ENCODE assay signal across 8 mouse cellular contexts in the genomic region with DNA sequence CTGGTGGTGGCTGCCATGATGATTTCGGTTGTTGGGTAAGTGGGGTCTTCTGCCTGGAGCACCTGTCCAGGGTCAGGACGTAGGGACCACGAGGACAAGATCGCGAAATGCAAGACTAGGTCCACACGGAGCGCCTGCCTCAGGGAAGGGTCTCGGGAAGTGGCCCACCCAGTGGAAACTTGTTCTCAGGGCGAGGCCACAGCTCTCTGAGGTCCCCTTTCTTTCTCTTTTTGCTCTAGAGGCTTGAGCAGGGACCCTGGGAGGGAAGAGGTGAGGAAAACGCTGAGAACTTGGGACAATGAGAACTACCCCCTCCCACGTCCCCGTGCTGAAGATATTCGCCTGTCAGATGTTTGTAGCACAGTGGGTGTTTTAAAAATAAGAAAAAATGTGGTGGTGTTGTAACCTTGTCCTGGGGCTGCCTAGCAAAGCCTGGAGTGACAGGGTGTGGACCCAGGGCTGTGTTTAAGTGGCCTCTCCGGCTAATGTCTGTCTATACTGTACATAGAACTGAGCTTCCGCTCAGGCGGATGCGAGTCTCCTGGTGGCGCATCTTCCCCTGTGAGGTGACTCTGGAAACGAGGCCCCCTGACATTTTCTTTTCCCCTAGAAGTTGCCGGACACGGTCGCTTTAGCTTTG. TPM values are rescaled to one million over a fixed set of nuclear protein-coding genes. Genes with fewer than 3 reads are reported as not detected.
A peak's percentile ranks its signal among the peaks of the same experiment; 100 is the strongest.
DNase-seq lines count a peak whose midpoint lies in the region; ATAC-seq and TF ChIP-seq lines count a peak whose summit lies in the region.

No protein-coding gene starts in this region.

- H3K9me3 ChIP-seq in ES-Bruce4 (replicated peaks; ENCODE audit: control insufficient read depth, insufficient read depth, low read length, poor library complexity, severe bottlenecking), result no peaks in the 10 kb centered on the region; the same call in 1 of the 2 replicates
- no peaks in the 10 kb centered on the region for H3K9me3 ChIP-seq in embryonic facial prominence, embryonic 15.5 days (replicated peaks)
- H3K9me3 ChIP-seq in intestine, embryonic 14.5 days (ENCODE audit: control insufficient read depth, low read length), result no peaks in the 10 kb centered on the region
- H3K9me3 ChIP-seq in lung, embryonic 16.5 days (ENCODE audit: control insufficient read depth, low read length), result no peaks in the 10 kb centered on the region

- no peak for TF ChIP-seq EP300 in ES-Bruce4 (IDR thresholded peaks at IDR 0.05; ENCODE audit: insufficient read depth, low read depth, low read length)

- no peak for TF ChIP-seq CTCF in ES-Bruce4 (IDR thresholded peaks at IDR 0.05; ENCODE audit: low read depth, low read length)
- TF ChIP-seq CTCF in small intestine, adult 2 months (IDR thresholded peaks at IDR 0.05; ENCODE audit: extremely low read depth, insufficient read length, insufficient replicate concordance, low read depth, low read length), result peak; percentile 17; the same call in 1 of the 2 replicates

- peak overlapping the region; percentile 90 for H3K4me3 ChIP-seq in ES-Bruce4 (ENCODE audit: low read depth, low read length)
- H3K4me3 ChIP-seq in embryonic facial prominence, embryonic 15.5 days (replicated peaks), result peak overlapping the region; percentile 64
- H3K4me3 ChIP-seq in intestine, embryonic 14.5 days (ENCODE audit: low read depth, low read length), result peak overlapping the region; percentile 69
- H3K4me3 ChIP-seq in lung, embryonic 16.5 days (ENCODE audit: low read length), result peak overlapping the region; percentile 72
- H3K4me3 ChIP-seq in small intestine, adult 2 months (ENCODE audit: low read depth, low read length), result peak overlapping the region; percentile 93

- no peaks in the 10 kb centered on the region for H3K36me3 ChIP-seq in ES-Bruce4 (ENCODE audit: control insufficient read depth, insufficient read depth, low read length, poor library complexity, severe bottlenecking)
- H3K36me3 ChIP-seq in embryonic facial prominence, embryonic 15.5 days, result no peaks in the 10 kb centered on the region
- no peaks in the 10 kb centered on the region; the same call in 1 of the 2 replicates for H3K36me3 ChIP-seq in intestine, embryonic 14.5 days (ENCODE audit: control insufficient read depth, insufficient read depth, low read length)
- H3K36me3 ChIP-seq in lung, embryonic 16.5 days (ENCODE audit: control insufficient read depth, insufficient read depth, low read length), result peaks cover 4% of the 10 kb centered on the region; the same call in 1 of the 2 replicates
- no peaks in the 10 kb centered on the region for H3K36me3 ChIP-seq in small intestine, adult 2 months (ENCODE audit: control insufficient read depth, insufficient read depth, low read length)

- H3K4me2 ChIP-seq in embryonic facial prominence, embryonic 15.5 days (replicated peaks), result peak overlapping the region; percentile 78
- peak overlapping the region; percentile 78 for H3K4me2 ChIP-seq in intestine, embryonic 14.5 days (ENCODE audit: low read length)
- H3K4me2 ChIP-seq in lung, embryonic 16.5 days (ENCODE audit: low read depth, low read length), result peak overlapping the region; percentile 82

- H3K27me3 ChIP-seq in ES-Bruce4 (ENCODE audit: control insufficient read depth, insufficient read depth, low read length, poor library complexity, severe bottlenecking), result no peaks in the 10 kb centered on the region
- no peaks in the 10 kb centered on the region for H3K27me3 ChIP-seq in embryonic facial prominence, embryonic 15.5 days
- H3K27me3 ChIP-seq in intestine, embryonic 14.5 days (replicated peaks; ENCODE audit: control insufficient read depth, insufficient read depth, low read length), result no peaks in the 10 kb centered on the region
- H3K27me3 ChIP-seq in lung, embryonic 16.5 days (ENCODE audit: control insufficient read depth, insufficient read depth, low read depth, low read length), result no peaks in the 10 kb centered on the region
- H3K27me3 ChIP-seq in small intestine, adult 2 months (ENCODE audit: control insufficient read depth, insufficient read depth, low read length), result no peaks in the 10 kb centered on the region

- H3K27ac ChIP-seq in ES-Bruce4 (ENCODE audit: insufficient read depth, low read length), result no peak overlapping the region
- H3K27ac ChIP-seq in embryonic facial prominence, embryonic 15.5 days (replicated peaks), result peak overlapping the region; percentile 73
- H3K27ac ChIP-seq in intestine, embryonic 14.5 days (ENCODE audit: low read depth), result 0 out of 2 replicates have a peak overlapping the region, but pooled peaks have one; percentile 2
- peak overlapping the region; percentile 76 for H3K27ac ChIP-seq in lung, embryonic 16.5 days (ENCODE audit: low read length)
- peak overlapping the region; percentile 74 for H3K27ac ChIP-seq in small intestine, adult 2 months (ENCODE audit: insufficient read depth, low read depth, low read length)

- TF ChIP-seq POLR2A in ES-Bruce4 (IDR thresholded peaks at IDR 0.05; ENCODE audit: insufficient read depth, low read length), result no peak
- 0 out of 2 replicates have a peak, but pooled peaks have one; percentile 2 for TF ChIP-seq POLR2A in small intestine, adult 2 months (IDR thresholded peaks at IDR 0.05; ENCODE audit: low read depth, low read length)

- H3K4me1 ChIP-seq in ES-Bruce4 (ENCODE audit: control insufficient read depth, insufficient read depth, low read length), result no peaks in the 10 kb centered on the region
- H3K4me1 ChIP-seq in embryonic facial prominence, embryonic 15.5 days, result peaks cover 16% of the 10 kb centered on the region
- peaks cover 11% of the 10 kb centered on the region for H3K4me1 ChIP-seq in intestine, embryonic 14.5 days (replicated peaks; ENCODE audit: control insufficient read depth, insufficient read depth, low read length)
- H3K4me1 ChIP-seq in lung, embryonic 16.5 days (replicated peaks; ENCODE audit: control insufficient read depth, insufficient read depth, low read length), result peaks cover 15% of the 10 kb centered on the region
- peaks cover 6% of the 10 kb centered on the region; the same call in 1 of the 2 replicates for H3K4me1 ChIP-seq in small intestine, adult 2 months (ENCODE audit: control insufficient read depth, insufficient read depth, insufficient read length, low read length)

- peak; percentile 26 to 30 for DNase-seq in frontal cortex, postnatal 36 days (ENCODE audit: low spot score in 2 of 2)
- DNase-seq in frontal cortex, postnatal 14 days (ENCODE audit: low spot score in 2 of 2), result no peak
- DNase-seq in intestine, embryonic 14.5 days (ENCODE audit: low spot score), result peak; percentile 62
- no peak for DNase-seq in ovary, postnatal 14 days (ENCODE audit: low spot score)

- WGBS in embryonic facial prominence, embryonic 15.5 days, result under 1% methylated on average over 22 of the region's 22 CpGs
- 2% methylated on average over 22 of the region's 22 CpGs for WGBS in intestine, embryonic 14.5 days
- WGBS in lung, embryonic 16.5 days, result 2% methylated on average over 22 of the region's 22 CpGs
- 1% methylated on average over 22 of the region's 22 CpGs for WGBS in small intestine, adult 2 months

- peak; percentile 61 for ATAC-seq in embryonic facial prominence, embryonic 15.5 days (ENCODE audit: insufficient number of reproducible peaks, low FRiP score, low TSS enrichment, low read depth)
- ATAC-seq in intestine, embryonic 14.5 days (replicated peaks; ENCODE audit: low FRiP score, low TSS enrichment, low read depth), result peak; percentile 51
- peak; percentile 58 for ATAC-seq in lung, embryonic 16.5 days (ENCODE audit: low read depth)

- H3K9ac ChIP-seq in ES-Bruce4 (ENCODE audit: low read depth, poor library complexity, severe bottlenecking), result peak overlapping the region; percentile 70
- peak overlapping the region; percentile 64 for H3K9ac ChIP-seq in embryonic facial prominence, embryonic 15.5 days
- peak overlapping the region; percentile 57 for H3K9ac ChIP-seq in intestine, embryonic 14.5 days (ENCODE audit: low read length)
- H3K9ac ChIP-seq in lung, embryonic 16.5 days (ENCODE audit: low read length), result peak overlapping the region; percentile 77

RNA-seq across cellular contexts. Expression of a gene that starts 0.6 kb away (rescaled TPM):
- 51.2 and 58.0 TPM in 2 replicates for polyA plus RNA-seq in ES-Bruce4 (2011; ENCODE audit: insufficient read depth, insufficient read length, low read depth, missing spikeins)
- polyA plus RNA-seq in embryonic facial prominence, embryonic 15.5 days (2015; fragmentation: Nextera tagmentation; extraction: Ambion mirVana), result 114 and 123 TPM in 2 replicates
- polyA plus RNA-seq in intestine, embryonic 14.5 days (2014; fragmentation: Nextera tagmentation; extraction: Ambion mirVana), result 33.1 and 35.0 TPM in 2 replicates
- 68.2 and 72.8 TPM in 2 replicates for polyA plus RNA-seq in lung, embryonic 16.5 days (2015; fragmentation: Nextera tagmentation; extraction: Ambion mirVana)
- 14.3 and 22.8 TPM in 2 replicates for polyA plus RNA-seq in small intestine, adult 2 months (2012; rRNA removed)

RNA-seq across cellular contexts. Expression of a gene that starts 5.6 kb away (rescaled TPM):
- 125 and 136 TPM in 2 replicates for polyA plus RNA-seq in ES-Bruce4 (2011; ENCODE audit: insufficient read depth, insufficient read length, low read depth, missing spikeins)
- 76.9 and 77.0 TPM in 2 replicates for polyA plus RNA-seq in embryonic facial prominence, embryonic 15.5 days (2015; fragmentation: Nextera tagmentation; extraction: Ambion mirVana)
- polyA plus RNA-seq in intestine, embryonic 14.5 days (2014; fragmentation: Nextera tagmentation; extraction: Ambion mirVana), result 64.8 and 72.1 TPM in 2 replicates
- 70.9 and 76.0 TPM in 2 replicates for polyA plus RNA-seq in lung, embryonic 16.5 days (2015; fragmentation: Nextera tagmentation; extraction: Ambion mirVana)
- polyA plus RNA-seq in small intestine, adult 2 months (2012; rRNA removed), result 2.4 and 4.1 TPM in 2 replicates

RNA-seq across cellular contexts. Expression of a gene that starts 32.2 kb away (rescaled TPM):
- 39.0 and 52.4 TPM in 2 replicates for polyA plus RNA-seq in ES-Bruce4 (2011; ENCODE audit: insufficient read depth, insufficient read length, low read depth, missing spikeins)
- 36.8 and 39.0 TPM in 2 replicates for polyA plus RNA-seq in embryonic facial prominence, embryonic 15.5 days (2015; fragmentation: Nextera tagmentation; extraction: Ambion mirVana)
- 27.8 and 27.9 TPM in 2 replicates for polyA plus RNA-seq in intestine, embryonic 14.5 days (2014; fragmentation: Nextera tagmentation; extraction: Ambion mirVana)
- 30.8 and 36.9 TPM in 2 replicates for polyA plus RNA-seq in lung, embryonic 16.5 days (2015; fragmentation: Nextera tagmentation; extraction: Ambion mirVana)
- polyA plus RNA-seq in small intestine, adult 2 months (2012; rRNA removed), result 1.2 and 2.3 TPM in 2 replicates

RNA-seq across cellular contexts. Expression of a gene that starts 41.5 kb away (rescaled TPM):
- not detected in 2 replicates for polyA plus RNA-seq in ES-Bruce4 (2011; ENCODE audit: insufficient read depth, insufficient read length, low read depth, missing spikeins)
- polyA plus RNA-seq in embryonic facial prominence, embryonic 15.5 days (2015; fragmentation: Nextera tagmentation; extraction: Ambion mirVana), result 10.6 and 14.4 TPM in 2 replicates
- 0.11 TPM in 1 of 2 replicates, not detected in the other for polyA plus RNA-seq in intestine, embryonic 14.5 days (2014; fragmentation: Nextera tagmentation; extraction: Ambion mirVana)
- polyA plus RNA-seq in lung, embryonic 16.5 days (2015; fragmentation: Nextera tagmentation; extraction: Ambion mirVana), result 0.69 and 1.3 TPM in 2 replicates
- not detected in 2 replicates for polyA plus RNA-seq in small intestine, adult 2 months (2012; rRNA removed)

Comparison
In these comparisons a context has a peak if more than half of its experiments do, and no peak if none do; other contexts are left out.
1. DNase-seq: peak in frontal cortex, postnatal 36 days (2 of 2) and intestine, embryonic 14.5 days (single experiment); none in frontal cortex, postnatal 14 days (0 of 2) and ovary, postnatal 14 days (single experiment).
2. RNA of a gene that starts 5.6 kb away (polyA plus RNA-seq): 125 to 136 TPM in ES-Bruce4, 76.9 to 77.0 TPM in embryonic facial prominence, embryonic 15.5 days, 70.9 to 76.0 TPM in lung, embryonic 16.5 days and 64.8 to 72.1 TPM in intestine, embryonic 14.5 days; 2.4 to 4.1 TPM in small intestine, adult 2 months; every median in the first group is over 10 times any median in the second.
3. Peak in every context shown above with its lines, with median percentiles within 50 percentile points of each other: H3K4me3 ChIP-seq, H3K9ac ChIP-seq, ATAC-seq and H3K4me2 ChIP-seq.